Mouse (Mus musculus) bone marrow, adult 2 months (tissue): ENCODE results near the gene Asap3. TPM values are rescaled to one million over a fixed set of nuclear protein-coding genes. Genes with fewer than 3 reads are reported as not detected.
A peak's percentile ranks its signal among the peaks of the same experiment; 100 is the strongest.

Experiments
- H3K27ac ChIP-seq: fragments of 200-500 bp; 2 replicates; pipeline ENCODE4 v1.5.1; 2012; ENCODE audit warnings: low read depth, mild to moderate bottlenecking, control low read depth, inconsistent platforms, low read length; ENCODE audit not compliant: control insufficient read depth, poor library complexity, insufficient read depth
- H3K4me1 ChIP-seq: fragments of 200-500 bp; 2 replicates; pipeline ENCODE4 v1.6.1; 2011; ENCODE audit warnings: low read length; ENCODE audit not compliant: control insufficient read depth, insufficient read depth
- H3K4me3 ChIP-seq: fragments of 200-500 bp; replicated peaks from 2 replicates; pipeline ENCODE3; 2011; ENCODE audit warnings: mild to moderate bottlenecking, low read depth, low read length, control low read depth; ENCODE audit not compliant: control insufficient read depth
- CTCF ChIP-seq: fragments of 200-500 bp; IDR thresholded peaks from 2 replicates; pipeline ENCODE4 v1.5.1; 2011; ENCODE audit warnings: low read length, control low read depth; ENCODE audit not compliant: control insufficient read depth, insufficient read depth
- POLR2A ChIP-seq: fragments of 200-500 bp; IDR thresholded peaks from 2 replicates; pipeline ENCODE4 v1.6.1; 2011; ENCODE audit warnings: low read depth, mild to moderate bottlenecking, control low read depth, low read length, borderline replicate concordance; ENCODE audit not compliant: control insufficient read depth
- WGBS: fragments of 180-500 bp; shearing (Covaris S2); methylation state at CpG from one replicate; pipeline ENCODE4 v1.1.7; 2018; 5-methylcytosine and 5-hydroxymethylcytosine counted together
- polyA plus RNA-seq: library from polyadenylated mRNA; stranded (reverse); fragments of >200 nt; gene quantifications from 2 replicates; pipeline ENCODE4 v1.2.4, GENCODE M21; 2011; ENCODE audit warnings: low replicate concordance; ENCODE audit not compliant: missing spikeins, insufficient read depth, insufficient read length

Asap3 gene
- 0.23 and 0.60 TPM in 2 replicates for polyA plus RNA-seq

- TF ChIP-seq POLR2A = peak; percentile 36; the same call in 1 of the 2 replicates
- TF ChIP-seq CTCF = no peak
- Histone ChIP-seq H3K27ac (no peak within 1 kb of the TSS), H3K4me3 (peak within 1 kb of the TSS; percentile 37), H3K4me1 (no peaks in the 10 kb centered on the region; the same call in 1 of the 2 replicates)
- 1% methylated on average over 54 of the region's 54 CpGs for WGBS
Observed at GRCm38 (mm10) chr4:136206033-136206893, at the start of gene Asap3. TSS of gene Asap3 (plus strand) at chr4:136206365.

GRCm38 (mm10) chr4:136158498-136158897 is 47.7 kb upstream of the Asap3 start:
- Histone ChIP-seq H3K27ac (no peak overlapping the region), H3K4me1 (no peaks in the 10 kb centered on the region), H3K4me3 (no peak overlapping the region)
- no peak for TF ChIP-seq POLR2A
- no peak for TF ChIP-seq CTCF
- 77% methylated on average over 6 of the region's 6 CpGs for WGBS

- 26% methylated on average over 5 of the region's 5 CpGs for WGBS
- no peak overlapping the region for H3K4me3 ChIP-seq
- H3K27ac ChIP-seq = no peak overlapping the region
- H3K4me1 ChIP-seq = no peaks in the 10 kb centered on the region
- TF ChIP-seq POLR2A (no peak), CTCF (peak; percentile 95)
Observed at GRCm38 (mm10) chr4:136159802-136160397, 46.3 kb upstream of the Asap3 start.

GRCm38 (mm10) chr4:136163448-136163847 is 42.7 kb upstream of the Asap3 start:
- Histone ChIP-seq H3K4me3 (no peak overlapping the region), H3K27ac (no peak overlapping the region), H3K4me1 (no peaks in the 10 kb centered on the region)
- WGBS = 3% methylated on average over 11 of the region's 11 CpGs
- TF ChIP-seq CTCF (peak; percentile 99), POLR2A (no peak)

GRCm38 (mm10) chr4:136164981-136165380 is 41.2 kb upstream of the Asap3 start:
- WGBS = 86% methylated on average over 8 of the region's 8 CpGs
- no peak for TF ChIP-seq CTCF
- TF ChIP-seq POLR2A = no peak
- no peak overlapping the region for H3K4me3 ChIP-seq
- no peaks in the 10 kb centered on the region for H3K4me1 ChIP-seq
- no peak overlapping the region for H3K27ac ChIP-seq

- Histone ChIP-seq H3K27ac (no peak overlapping the region), H3K4me3 (no peak overlapping the region), H3K4me1 (no peaks in the 10 kb centered on the region)
- TF ChIP-seq POLR2A = no peak
- WGBS = 89% methylated on average over 3 of the region's 3 CpGs
Observed at GRCm38 (mm10) chr4:136167701-136168100, 38.5 kb upstream of the Asap3 start.

- TF ChIP-seq CTCF = no peak
- TF ChIP-seq POLR2A = no peak
- Histone ChIP-seq H3K4me3 (no peak overlapping the region), H3K4me1 (peaks cover 5% of the 10 kb centered on the region; the same call in 1 of the 2 replicates), H3K27ac (no peak overlapping the region)
- WGBS = 74% methylated on average over 4 of the region's 4 CpGs
Observed at GRCm38 (mm10) chr4:136170401-136170800, 35.8 kb upstream of the Asap3 start.

GRCm38 (mm10) chr4:136171455-136171854 is 34.7 kb upstream of the Asap3 start:
- WGBS = 53% methylated on average over 12 of the region's 12 CpGs
- TF ChIP-seq CTCF = no peak
- H3K4me1 ChIP-seq = peaks cover 10% of the 10 kb centered on the region
- peak overlapping the region; percentile 27 for H3K4me3 ChIP-seq
- H3K27ac ChIP-seq = no peak overlapping the region
